Mouse (Mus musculus) megakaryocyte, embryonic 14.5 days (primary cell): ENCODE results near the gene Fbln7.

Experiments used
- FLI1 ChIP-seq: IDR thresholded peaks from 2 replicates; pipeline ENCODE4 v1.6.1; 2012; ENCODE audit warnings: low read length, inconsistent platforms, mixed read lengths
- GATA1 ChIP-seq: IDR thresholded peaks from 3 replicates; pipeline ENCODE4 v1.6.1; 2012; ENCODE audit warnings: mixed read lengths, low read length, inconsistent platforms, borderline replicate concordance

DNA sequence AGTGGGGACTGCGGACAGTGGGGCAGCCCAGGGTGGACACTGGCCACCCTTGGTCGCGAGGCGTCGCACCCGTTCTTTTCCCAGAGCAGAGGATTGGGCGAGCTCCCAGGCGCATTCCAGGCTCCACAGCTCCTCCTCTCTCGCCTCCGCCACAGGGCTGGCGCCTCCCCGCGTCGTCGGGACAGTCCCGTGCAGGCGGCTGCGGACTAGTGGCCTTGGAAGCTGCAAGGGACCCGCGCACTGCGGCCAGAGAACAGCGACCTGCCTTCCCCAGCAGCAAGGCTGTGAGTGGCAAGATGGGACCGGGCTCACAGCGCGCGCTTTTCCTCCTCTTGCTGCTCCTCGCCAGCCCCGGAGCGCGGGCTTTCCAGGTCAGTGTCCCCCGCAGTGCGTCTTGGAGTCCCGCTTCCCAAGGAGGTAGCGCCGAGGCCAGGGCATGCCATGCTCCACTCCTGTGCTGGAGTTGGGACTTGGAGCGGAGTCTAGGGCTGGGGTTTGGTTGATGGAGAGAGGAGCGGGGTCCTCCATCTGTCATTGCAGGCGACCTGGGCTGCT lies 1.1 kb downstream of the Fbln7 start:
- TF ChIP-seq GATA1 (no peak), FLI1 (no peak)
